13 mouse cellular contexts compared by ENCODE assay signal in genomic region chr1:87010629-87011330, GRCm38 (mm10).
A peak's percentile ranks its signal among the peaks of the same experiment; 100 is the strongest.
DNase-seq lines count a peak whose midpoint lies in the region; ATAC-seq and TF ChIP-seq lines count a peak whose summit lies in the region.
"Had no signal": no experiment of that assay in that cellular context is flagged by ENCODE, and none has a peak within 500 bp of the region (broad histone marks: within the 10 kb centered on the region; RNA-seq: fewer than 3 reads in every experiment).

No protein-coding gene starts in this region.

- no peak overlapping the region for H3K4me3 ChIP-seq in heart, adult 2 months
- H3K4me3 ChIP-seq in heart, embryonic 12.5 days: no peak overlapping the region
- no peak overlapping the region for H3K4me3 ChIP-seq in midbrain, postnatal 0 days (ENCODE audit: low read depth, low read length)
- no peak overlapping the region for H3K4me3 ChIP-seq in midbrain, embryonic 15.5 days
- H3K4me3 ChIP-seq in liver, embryonic 11.5 days (ENCODE audit: low read depth, low read length): no peak overlapping the region
- H3K4me3 ChIP-seq: forebrain, embryonic 13.5 days; kidney, embryonic 15.5 days; liver, embryonic 15.5 days had no signal

- intact Hi-C loops in heart, adult 2 months (cut with DNase I): no loop called here

- no peak for ATAC-seq in heart, embryonic 12.5 days (ENCODE audit: insufficient number of reproducible peaks, low FRiP score)
- no peak for ATAC-seq in midbrain, postnatal 0 days (ENCODE audit: low FRiP score)
- ATAC-seq in midbrain, embryonic 15.5 days (replicated peaks): no peak
- no peak for ATAC-seq in liver, embryonic 11.5 days (replicated peaks; ENCODE audit: low FRiP score)
- ATAC-seq: forebrain, embryonic 13.5 days had no signal

- no peaks in the 10 kb centered on the region for H3K27me3 ChIP-seq in heart, adult 2 months (ENCODE audit: control insufficient read depth, insufficient read depth, low read length)
- no peaks in the 10 kb centered on the region for H3K27me3 ChIP-seq in heart, embryonic 12.5 days (replicated peaks)
- H3K27me3 ChIP-seq in midbrain, postnatal 0 days (ENCODE audit: insufficient read depth, low read length): no peaks in the 10 kb centered on the region
- H3K27me3 ChIP-seq in midbrain, embryonic 15.5 days (replicated peaks): no peaks in the 10 kb centered on the region
- H3K27me3 ChIP-seq in liver, embryonic 11.5 days (replicated peaks; ENCODE audit: control insufficient read depth, insufficient read depth, low read length): no peaks in the 10 kb centered on the region
- H3K27me3 ChIP-seq: forebrain, embryonic 13.5 days; kidney, embryonic 15.5 days; liver, embryonic 15.5 days had no signal

- TF ChIP-seq CTCF in heart, adult 2 months (IDR thresholded peaks at IDR 0.05): no peak
- no peak for TF ChIP-seq CTCF in midbrain, postnatal 0 days (IDR thresholded peaks at IDR 0.05)

- TF ChIP-seq EP300 in heart, adult 2 months (IDR thresholded peaks at IDR 0.05; ENCODE audit: insufficient read depth, low read depth, low read length): no peak

- H3K4me2 ChIP-seq in heart, embryonic 12.5 days: no peak overlapping the region
- no peak overlapping the region for H3K4me2 ChIP-seq in midbrain, postnatal 0 days (ENCODE audit: low read depth, low read length, poor library complexity, severe bottlenecking)
- no peak overlapping the region for H3K4me2 ChIP-seq in midbrain, embryonic 15.5 days
- no peak overlapping the region for H3K4me2 ChIP-seq in liver, embryonic 11.5 days
- H3K4me2 ChIP-seq: forebrain, embryonic 13.5 days; kidney, embryonic 15.5 days; liver, embryonic 15.5 days had no signal

- TF ChIP-seq POLR2A in heart, adult 2 months (IDR thresholded peaks at IDR 0.05; ENCODE audit: insufficient read depth, low read depth, low read length): no peak

- DNase-seq in heart, adult 2 months: peak; percentile 36 to 47
- DNase-seq in midbrain, postnatal 0 days (ENCODE audit: low spot score): peak; percentile 55
- DNase-seq in heart, adult 9 months (ENCODE audit: low spot score in 2 of 2): peak; percentile 28 to 39
- DNase-seq in lung, postnatal 14 days: peak; percentile 31
- no peak for DNase-seq in adrenal gland, postnatal 25 days
- no peak for DNase-seq in liver, embryonic 11.5 days (ENCODE audit: low spot score)
- DNase-seq: adrenal gland, postnatal 10 days; cerebellum, adult 11 months had no signal

- H3K4me1 ChIP-seq in heart, adult 2 months (ENCODE audit: control insufficient read depth, insufficient read depth, low read length): peaks cover 2% of the 10 kb centered on the region
- H3K4me1 ChIP-seq in heart, embryonic 12.5 days (replicated peaks): 0 out of 2 replicates have a peak, but pooled peaks cover 3% of the 10 kb centered on the region
- H3K4me1 ChIP-seq in midbrain, postnatal 0 days (ENCODE audit: insufficient read depth, low read length): no peaks in the 10 kb centered on the region
- no peaks in the 10 kb centered on the region for H3K4me1 ChIP-seq in midbrain, embryonic 15.5 days
- no peaks in the 10 kb centered on the region for H3K4me1 ChIP-seq in liver, embryonic 11.5 days (replicated peaks; ENCODE audit: control insufficient read depth, insufficient read depth, low read length)
- H3K4me1 ChIP-seq: forebrain, embryonic 13.5 days; liver, embryonic 15.5 days had no signal

- no peak overlapping the region for H3K9ac ChIP-seq in heart, adult 2 months (ENCODE audit: low read depth, low read length)
- H3K9ac ChIP-seq in heart, embryonic 12.5 days: no peak overlapping the region
- H3K9ac ChIP-seq in midbrain, postnatal 0 days (replicated peaks; ENCODE audit: low read length, poor library complexity, severe bottlenecking): no peak overlapping the region
- no peak overlapping the region for H3K9ac ChIP-seq in midbrain, embryonic 15.5 days
- no peak overlapping the region for H3K9ac ChIP-seq in liver, embryonic 11.5 days (ENCODE audit: low read depth, low read length)
- H3K9ac ChIP-seq: forebrain, embryonic 13.5 days; kidney, embryonic 15.5 days; liver, embryonic 15.5 days had no signal

- no peaks in the 10 kb centered on the region for H3K36me3 ChIP-seq in heart, adult 2 months (ENCODE audit: control insufficient read depth, insufficient read depth, low read length)
- H3K36me3 ChIP-seq in heart, embryonic 12.5 days: no peaks in the 10 kb centered on the region
- H3K36me3 ChIP-seq in midbrain, postnatal 0 days (ENCODE audit: insufficient read depth, low read length): no peaks in the 10 kb centered on the region
- no peaks in the 10 kb centered on the region for H3K36me3 ChIP-seq in midbrain, embryonic 15.5 days (replicated peaks)
- no peaks in the 10 kb centered on the region for H3K36me3 ChIP-seq in liver, embryonic 11.5 days (ENCODE audit: control insufficient read depth, insufficient read depth, low read length)
- H3K36me3 ChIP-seq: kidney, embryonic 15.5 days; liver, embryonic 15.5 days had no signal

- no peak overlapping the region for H3K27ac ChIP-seq in heart, adult 2 months
- no peak overlapping the region for H3K27ac ChIP-seq in heart, embryonic 12.5 days (ENCODE audit: poor library complexity, severe bottlenecking)
- H3K27ac ChIP-seq in midbrain, postnatal 0 days (ENCODE audit: low read depth, low read length): no peak overlapping the region
- H3K27ac ChIP-seq in midbrain, embryonic 15.5 days: no peak overlapping the region
- H3K27ac ChIP-seq in liver, embryonic 11.5 days (ENCODE audit: low read depth, low read length): no peak overlapping the region
- H3K27ac ChIP-seq: forebrain, embryonic 13.5 days; kidney, embryonic 15.5 days; liver, embryonic 15.5 days had no signal

- 70% methylated on average over 12 of the region's 12 CpGs for WGBS in heart, adult 2 months
- 70% methylated on average over 12 of the region's 12 CpGs for WGBS in heart, embryonic 12.5 days
- WGBS in midbrain, postnatal 0 days: 73% methylated on average over 12 of the region's 12 CpGs
- WGBS in midbrain, embryonic 15.5 days: 78% methylated on average over 12 of the region's 12 CpGs
- WGBS in liver, embryonic 11.5 days: 68% methylated on average over 12 of the region's 12 CpGs

- H3K9me3 ChIP-seq in heart, embryonic 12.5 days (replicated peaks): no peaks in the 10 kb centered on the region
- H3K9me3 ChIP-seq in midbrain, postnatal 0 days (ENCODE audit: low read length): no peaks in the 10 kb centered on the region
- H3K9me3 ChIP-seq in midbrain, embryonic 15.5 days: no peaks in the 10 kb centered on the region
- H3K9me3 ChIP-seq in liver, embryonic 11.5 days (ENCODE audit: control insufficient read depth, low read length): no peaks in the 10 kb centered on the region
- H3K9me3 ChIP-seq: forebrain, embryonic 13.5 days; kidney, embryonic 15.5 days; liver, embryonic 15.5 days had no signal

- no peaks in the 10 kb centered on the region for H3K79me2 ChIP-seq in heart, adult 2 months (replicated peaks; ENCODE audit: control insufficient read depth, insufficient read depth, low read length)

Comparison
In these comparisons a context has a peak if more than half of its experiments do, and no peak if none do; other contexts are left out.
1. DNase-seq: peak in heart, adult 2 months (2 of 2), midbrain, postnatal 0 days (single experiment), heart, adult 9 months (2 of 2) and lung, postnatal 14 days (single experiment); none in adrenal gland, postnatal 25 days (single experiment) and liver, embryonic 11.5 days (single experiment).